Mouse (Mus musculus) CH12.LX (cell line): ENCODE results near the gene Cldn13. TPM values are rescaled to one million over a fixed set of nuclear protein-coding genes. Genes with fewer than 3 reads are reported as not detected.

Source experiments
- DNase-seq: peaks from one replicate; pipeline ENCODE4 v3.0.0-alpha.2; 2013; ENCODE audit errors: extremely low read depth
- H3K27ac ChIP-seq: 2 replicates; pipeline ENCODE4 v1.5.1; 2012; ENCODE audit warnings: low read depth, mild to moderate bottlenecking, control low read depth, moderate library complexity; ENCODE audit not compliant: insufficient read depth
- H3K27me3 ChIP-seq: replicated peaks from 2 replicates; pipeline ENCODE3; 2012; ENCODE audit warnings: inconsistent platforms
- H3K36me3 ChIP-seq, 2 experiments: replicated peaks in 1 of 2; 2 replicates each; pipeline versions ENCODE3 to v1.6.1; 2012; ENCODE audit warnings: inconsistent platforms in 1 of 2, low read length in 1 of 2, mild to moderate bottlenecking in 1 of 2, mixed read lengths in 1 of 2, moderate library complexity in 1 of 2; ENCODE audit not compliant: control insufficient read depth in 1 of 2, insufficient read depth in 1 of 2
- H3K4me1 ChIP-seq, 2 experiments: 2 replicates each; pipeline ENCODE4 v1.6.1; 2012; ENCODE audit warnings: inconsistent platforms in 1 of 2, moderate library complexity in 1 of 2; ENCODE audit not compliant: insufficient read depth in 2 of 2, control insufficient read depth in 1 of 2
- H3K4me2 ChIP-seq: 2 replicates; pipeline ENCODE4 v1.6.1; 2012; ENCODE audit warnings: low read depth, mild to moderate bottlenecking, control low read depth; ENCODE audit not compliant: poor library complexity, insufficient read depth, severe bottlenecking
- H3K4me3 ChIP-seq, 3 experiments: fragments of 150-350 bp in 1 of 3; sonication (generic) in 1 of 3; replicated peaks in 1 of 3; 2 replicates each; pipeline versions ENCODE3 to v1.5.1; 2011 to 2012; ENCODE audit warnings: low read depth in 2 of 3, low read length in 2 of 3, mild to moderate bottlenecking in 2 of 3, moderate library complexity in 2 of 3, control low read depth in 1 of 3, improper control_type of control experiment in 1 of 3, inconsistent platforms in 1 of 3, mixed read lengths in 1 of 3; ENCODE audit not compliant: poor library complexity in 1 of 3
- H3K79me2 ChIP-seq: replicated peaks from 2 replicates; pipeline ENCODE4 v1.6.1; 2012; ENCODE audit warnings: mild to moderate bottlenecking, moderate library complexity; ENCODE audit not compliant: control insufficient read depth, poor library complexity, insufficient read depth, severe bottlenecking; ENCODE audit errors: extremely low read depth
- H3K9ac ChIP-seq: 2 replicates; pipeline ENCODE4 v1.6.1; 2012; ENCODE audit warnings: low read depth, mild to moderate bottlenecking, control low read depth, moderate library complexity; ENCODE audit not compliant: insufficient read depth
- H3K9me3 ChIP-seq: replicated peaks from 2 replicates; pipeline ENCODE3; 2012; ENCODE audit warnings: low read length, inconsistent platforms, mixed read lengths
- CHD1 ChIP-seq: IDR thresholded peaks from 2 replicates; pipeline ENCODE4 v1.6.1; 2012; ENCODE audit warnings: low read depth, low read length, improper control_type of control experiment, inconsistent platforms
- CTCF ChIP-seq, 2 experiments: IDR thresholded peaks in 1 of 2; conservative IDR thresholded peaks in 1 of 2; 2 replicates each; pipeline ENCODE4 v1.5.1; 2011 to 2012; ENCODE audit warnings: low read depth in 2 of 2, low read length in 2 of 2, improper control_type of control experiment in 1 of 2, inconsistent platforms in 1 of 2, mild to moderate bottlenecking in 1 of 2, moderate library complexity in 1 of 2
- E2F4 ChIP-seq: IDR thresholded peaks from 2 replicates; pipeline ENCODE4 v1.6.1; 2011; ENCODE audit warnings: low read depth, low read length, improper control_type of control experiment; ENCODE audit not compliant: insufficient replicate concordance
- ELF1 ChIP-seq: IDR thresholded peaks from 2 replicates; pipeline ENCODE4 v1.6.1; 2014; ENCODE audit warnings: low read depth, mild to moderate bottlenecking, inconsistent platforms, low read length, improper control_type of control experiment
- EP300 ChIP-seq: IDR thresholded peaks from 2 replicates; pipeline ENCODE4 v1.6.1; 2011; ENCODE audit warnings: low read length, improper control_type of control experiment
- ETS1 ChIP-seq: conservative IDR thresholded peaks from 2 replicates; pipeline ENCODE4 v1.6.1; 2012; ENCODE audit warnings: low read depth, mild to moderate bottlenecking, inconsistent platforms, low read length, improper control_type of control experiment, moderate library complexity
- HCFC1 ChIP-seq: IDR thresholded peaks from 2 replicates; pipeline ENCODE4 v1.6.1; 2012; ENCODE audit warnings: low read depth, mild to moderate bottlenecking, inconsistent platforms, low read length, improper control_type of control experiment
- IRF4 ChIP-seq: IDR thresholded peaks from 2 replicates; pipeline ENCODE4 v1.6.1; 2014; ENCODE audit warnings: low read depth, mild to moderate bottlenecking, inconsistent platforms, low read length, improper control_type of control experiment
- JUN ChIP-seq: IDR thresholded peaks from 2 replicates; pipeline ENCODE4 v1.6.1; 2011; ENCODE audit warnings: low read depth, mild to moderate bottlenecking, low read length, improper control_type of control experiment, moderate library complexity; ENCODE audit not compliant: insufficient read depth
- KAT2A ChIP-seq: IDR thresholded peaks from 2 replicates; pipeline ENCODE4 v1.6.1; 2012; ENCODE audit warnings: low read length, improper control_type of control experiment, inconsistent platforms; ENCODE audit not compliant: insufficient replicate concordance
- MAFK ChIP-seq: IDR thresholded peaks from 2 replicates; pipeline ENCODE4 v1.6.1; 2011; ENCODE audit warnings: low read length, improper control_type of control experiment; ENCODE audit not compliant: insufficient replicate concordance
- MEF2A ChIP-seq: IDR thresholded peaks from 2 replicates; pipeline ENCODE4 v1.6.1; 2014; ENCODE audit warnings: low read depth, mild to moderate bottlenecking, inconsistent platforms, low read length, improper control_type of control experiment, borderline replicate concordance
- MYC ChIP-seq: IDR thresholded peaks from 2 replicates; pipeline ENCODE4 v1.6.1; 2011; ENCODE audit warnings: low read depth, mild to moderate bottlenecking, improper control_type of control experiment, low read length
- NRF1 ChIP-seq: IDR thresholded peaks from 2 replicates; pipeline ENCODE4 v1.6.1; 2014; ENCODE audit warnings: low read depth, mild to moderate bottlenecking, inconsistent platforms, low read length, improper control_type of control experiment, moderate library complexity
- POLR2A ChIP-seq: IDR thresholded peaks from 2 replicates; pipeline ENCODE4 v1.6.1; 2011; ENCODE audit warnings: low read depth, mild to moderate bottlenecking, improper control_type of control experiment, low read length
- RCOR1 ChIP-seq: conservative IDR thresholded peaks from 2 replicates; pipeline ENCODE4 v1.6.1; 2012; ENCODE audit warnings: low read depth, mild to moderate bottlenecking, inconsistent platforms, low read length, improper control_type of control experiment
- SIN3A ChIP-seq: IDR thresholded peaks from 2 replicates; pipeline ENCODE4 v1.6.1; 2012; ENCODE audit warnings: low read length, improper control_type of control experiment, inconsistent platforms
- SMC3 ChIP-seq: IDR thresholded peaks from 2 replicates; pipeline ENCODE4 v1.6.1; 2011; ENCODE audit warnings: low read depth, low read length, improper control_type of control experiment
- USF1 ChIP-seq: IDR thresholded peaks from 2 replicates; pipeline ENCODE4 v1.6.1; 2014; ENCODE audit warnings: low read depth, mild to moderate bottlenecking, inconsistent platforms, low read length, improper control_type of control experiment
- ZMIZ1 ChIP-seq: IDR thresholded peaks from 2 replicates; pipeline ENCODE4 v1.6.1; 2012; ENCODE audit warnings: low read depth, mild to moderate bottlenecking, inconsistent platforms, low read length, improper control_type of control experiment
- dilution Hi-C: fragments of 300-500 bp; cut with MboI; formaldehyde crosslinking; loops from 2 replicates; pipeline ENCODE4 v1.14.3; 2020; ENCODE audit warnings: low sequenced_read_pairs; ENCODE audit not compliant: extremely low pct_unique_long_range_greater_than_20kb, extremely low pct_ligation_motif_present
- in situ Hi-C: fragments of 300-500 bp; cut with MboI; formaldehyde crosslinking; loops from 3 replicates; pipeline ENCODE4 v1.14.3; 2019; ENCODE audit warnings: low sequenced_read_pairs, low pct_ligation_motif_present, low pct_unique_long_range_greater_than_20kb, mixed read lengths
- polyA plus RNA-seq: library from polyadenylated mRNA; unstranded; fragments of >175 nt; gene quantifications from 2 replicates; pipeline ENCODE4 v1.2.1, GENCODE M21; 2012; ENCODE audit warnings: low read depth; ENCODE audit not compliant: insufficient read length
- total RNA-seq, 2 experiments: library from RNA; depleted of rRNA; stranded (reverse); fragments of 300-350 nt in 1 of 2; fragments of >200 nt in 1 of 2; gene quantifications; 2 replicates each; pipeline ENCODE4 v1.2.3; 2012 to 2014

Gene Cldn13
- total and polyA plus RNA-seq, 3 experiments: not detected

DNA sequence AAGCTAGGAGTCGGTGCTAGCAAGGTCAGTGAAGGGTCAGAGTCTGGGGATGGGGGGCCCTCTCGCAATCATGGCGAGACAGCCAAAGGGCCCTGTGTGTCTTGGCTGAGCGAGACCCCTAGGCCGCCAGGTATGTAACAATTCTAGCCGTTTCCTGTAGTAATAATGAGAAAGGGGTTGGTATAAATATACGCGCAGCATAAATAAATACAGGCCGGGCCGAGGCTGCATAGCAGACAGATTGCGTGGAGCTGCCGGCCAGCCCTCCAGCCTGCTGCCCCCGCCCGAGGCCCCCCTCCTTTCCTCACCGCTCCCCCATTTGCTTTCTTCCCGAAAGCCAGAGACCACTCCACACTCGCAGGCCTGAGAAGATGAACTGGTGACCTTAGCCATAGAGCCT lies 17.7 kb downstream of the Cldn13 start:
- in situ Hi-C loops: loop anchor here (25.0 kb wide), 1 partner anchor 110 kb away; no protein-coding TSS in a partner anchor
- H3K4me2 ChIP-seq: no peak overlapping the region
- H3K79me2 ChIP-seq: no peaks in the 10 kb centered on the region
- no peak overlapping the region for H3K9ac ChIP-seq
- H3K4me3 ChIP-seq: no peak overlapping the region
- H3K27ac ChIP-seq: no peak overlapping the region
- H3K36me3 ChIP-seq: no peaks in the 10 kb centered on the region
- peaks cover 7% of the 10 kb centered on the region for H3K9me3 ChIP-seq
- no peak for TF ChIP-seq RCOR1
- TF ChIP-seq NRF1: no peak
- no peak for TF ChIP-seq MEF2A
- TF ChIP-seq CTCF (conservative IDR thresholded peaks at IDR 0.05 in 1 of 2, IDR thresholded peaks at IDR 0.05 in 1 of 2; ENCODE audit: low read depth in 2 of 2, low read length in 2 of 2): no peak
- TF ChIP-seq SMC3: no peak
- TF ChIP-seq POLR2A: no peak
- TF ChIP-seq E2F4: no peak
- TF ChIP-seq ZMIZ1: no peak
- no peak for TF ChIP-seq MAFK
- no peak for TF ChIP-seq JUN
- TF ChIP-seq KAT2A: no peak
- TF ChIP-seq CHD1: no peak
- dilution Hi-C loops: no loop called here
- peaks cover 81% of the 10 kb centered on the region for H3K27me3 ChIP-seq
- no peak for DNase-seq
- no peaks in the 10 kb centered on the region for H3K4me1 ChIP-seq

DNA sequence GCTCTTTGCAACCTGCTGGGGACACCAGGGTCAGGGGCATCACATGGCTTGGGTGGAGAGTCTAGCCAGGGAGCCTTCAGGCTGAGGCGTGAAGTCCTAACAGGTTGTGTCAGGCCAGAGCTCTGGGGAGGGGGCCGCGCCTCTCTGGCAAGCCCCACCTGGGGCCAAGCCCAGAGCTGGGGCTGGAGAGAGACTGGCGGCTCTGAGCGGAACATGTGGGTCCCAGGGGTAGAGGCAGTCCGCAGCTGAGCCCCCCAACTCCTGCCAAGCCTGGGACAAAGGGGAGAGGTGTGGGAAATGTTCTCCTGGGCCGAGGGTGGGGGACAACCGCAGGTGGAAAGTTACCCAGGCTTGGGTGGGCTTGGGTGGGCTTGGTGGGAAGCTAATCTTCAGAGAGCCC lies 18.4 kb downstream of the Cldn13 start:
- DNase-seq: no peak
- dilution Hi-C loops (no loop called here), in situ Hi-C loops (loop anchor here (25.0 kb wide), 1 partner anchor 110 kb away; no protein-coding TSS in a partner anchor)
- H3K27me3 ChIP-seq: peaks cover 79% of the 10 kb centered on the region
- peaks cover 6% of the 10 kb centered on the region for H3K9me3 ChIP-seq
- no peaks in the 10 kb centered on the region for H3K79me2 ChIP-seq
- H3K4me1 ChIP-seq: no peaks in the 10 kb centered on the region
- no peaks in the 10 kb centered on the region for H3K36me3 ChIP-seq
- TF ChIP-seq SIN3A (no peak), IRF4 (no peak), KAT2A (no peak), MYC (no peak), POLR2A (no peak)
- H3K27ac ChIP-seq: no peak overlapping the region
- H3K4me2 ChIP-seq: no peak overlapping the region
- no peak overlapping the region for H3K9ac ChIP-seq
- H3K4me3 ChIP-seq: no peak overlapping the region

- Histone ChIP-seq H3K27me3 (peaks cover 81% of the 10 kb centered on the region), H3K27ac (no peak overlapping the region), H3K4me2 (no peak overlapping the region), H3K9me3 (peaks cover 6% of the 10 kb centered on the region), H3K79me2 (no peaks in the 10 kb centered on the region), H3K4me3 (no peak overlapping the region), H3K4me1 (no peaks in the 10 kb centered on the region), H3K36me3 (no peaks in the 10 kb centered on the region), H3K9ac (no peak overlapping the region)
- in situ Hi-C loops (loop anchor here (25.0 kb wide), 1 partner anchor 108 kb away; no protein-coding TSS in a partner anchor), dilution Hi-C loops (no loop called here)
- no peak for DNase-seq
- TF ChIP-seq E2F4 (no peak), SMC3 (no peak), HCFC1 (no peak), CHD1 (no peak), EP300 (no peak), ELF1 (no peak), USF1 (no peak), ETS1 (no peak)
These were observed 20.0 kb downstream of the Cldn13 start for GRCm38 (mm10) chr5:134895291-134895690.
